Mouse (Mus musculus) heart, embryonic 11.5 days (tissue): ENCODE data around the gene Cpt2. TPM values are rescaled to one million over a fixed set of nuclear protein-coding genes. Genes with fewer than 3 reads are reported as not detected.

Experiments
- ATAC-seq: fragments of 200-750 bp; cut with Nextera tagmentation; replicated peaks from 2 replicates; pipeline ENCODE4 v1.8.0; 2017; ENCODE audit warnings: moderate library complexity; ENCODE audit not compliant: insufficient number of reproducible peaks, low FRiP score, low TSS enrichment
- H3K27ac ChIP-seq: fragments of 300-500 bp; sonication (generic); 2 replicates; pipeline ENCODE4 v1.5.1; 2014; ENCODE audit warnings: mild to moderate bottlenecking, low read depth, low read length
- H3K27me3 ChIP-seq: fragments of 300-500 bp; sonication (generic); 2 replicates; pipeline ENCODE4 v1.6.1; 2014; ENCODE audit warnings: mild to moderate bottlenecking, low read length, mixed read lengths; ENCODE audit not compliant: control insufficient read depth, insufficient read depth
- H3K36me3 ChIP-seq: fragments of 300-500 bp; sonication (generic); 2 replicates; pipeline ENCODE4 v1.6.1; 2014; ENCODE audit warnings: mild to moderate bottlenecking, low read length, moderate library complexity, mixed read lengths; ENCODE audit not compliant: control insufficient read depth, insufficient read depth
- H3K4me1 ChIP-seq: fragments of 300-500 bp; sonication (generic); 2 replicates; pipeline ENCODE4 v1.6.1; 2014; ENCODE audit warnings: low read length; ENCODE audit not compliant: control insufficient read depth, insufficient read depth
- H3K4me2 ChIP-seq: fragments of 300-500 bp; sonication (generic); 2 replicates; pipeline ENCODE4 v1.6.1; 2014; ENCODE audit warnings: mild to moderate bottlenecking, moderate library complexity
- H3K4me3 ChIP-seq: fragments of 300-500 bp; sonication (generic); 2 replicates; pipeline ENCODE4 v1.5.1; 2014; ENCODE audit warnings: low read depth, low read length
- H3K9ac ChIP-seq: fragments of 300-500 bp; sonication (generic); 2 replicates; pipeline ENCODE4 v1.6.1; 2014; ENCODE audit warnings: mild to moderate bottlenecking, low read depth, low read length, moderate library complexity
- H3K9me3 ChIP-seq: fragments of 300-500 bp; sonication (generic); replicated peaks from 2 replicates; pipeline ENCODE4 v1.6.1; 2016; ENCODE audit warnings: low read length; ENCODE audit not compliant: control insufficient read depth
- WGBS: fragments of 180-500 bp; shearing (Covaris S2); extraction: QIAGEN DNeasy Blood & Tissue Kit; methylation state at CpG from one replicate; pipeline ENCODE4 v1.1.7; 2014; ENCODE audit not compliant: insufficient replicate concordance; 5-methylcytosine and 5-hydroxymethylcytosine counted together
- polyA plus RNA-seq: library from polyadenylated mRNA; unstranded; fragments of >200 nt; fragmentation: Nextera tagmentation; extraction: Ambion mirVana; gene quantifications from 2 replicates; pipeline ENCODE4 v1.2.1, GENCODE M21; 2014

The Cpt2 gene
- polyA plus RNA-seq, 1 experiment from 2014 or later, result 58.2 TPM

DNA sequence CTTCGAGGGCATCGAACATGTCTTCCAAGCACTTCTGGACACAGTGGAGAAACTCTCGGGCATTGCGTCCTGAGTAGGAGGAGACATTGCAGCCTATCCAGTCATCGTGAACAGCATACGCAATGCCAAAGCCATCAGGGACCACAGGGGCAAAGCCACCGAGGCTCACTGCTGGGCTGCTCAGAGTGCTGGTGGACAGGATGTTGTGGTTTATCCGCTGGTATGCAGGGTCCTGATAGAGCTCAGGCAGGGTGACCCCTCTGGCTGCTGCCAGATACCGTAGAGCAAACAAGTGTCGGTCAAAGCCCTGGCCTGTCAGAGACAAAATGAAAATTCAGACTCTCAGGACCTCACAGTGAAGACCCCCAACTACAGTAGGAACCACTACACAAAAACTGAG is 19.2 kb downstream of the Cpt2 start:
- no peak for ATAC-seq
- H3K4me1 ChIP-seq, result no peaks in the 10 kb centered on the region
- H3K9me3 ChIP-seq, result no peaks in the 10 kb centered on the region
- no peak overlapping the region for H3K4me3 ChIP-seq
- H3K4me2 ChIP-seq, result no peak overlapping the region
- peaks cover 14% of the 10 kb centered on the region for H3K36me3 ChIP-seq
- no peak overlapping the region for H3K27ac ChIP-seq
- 67% methylated on average over 10 of the region's 10 CpGs for WGBS
- H3K27me3 ChIP-seq, result no peaks in the 10 kb centered on the region
- H3K9ac ChIP-seq, result no peak overlapping the region

DNA sequence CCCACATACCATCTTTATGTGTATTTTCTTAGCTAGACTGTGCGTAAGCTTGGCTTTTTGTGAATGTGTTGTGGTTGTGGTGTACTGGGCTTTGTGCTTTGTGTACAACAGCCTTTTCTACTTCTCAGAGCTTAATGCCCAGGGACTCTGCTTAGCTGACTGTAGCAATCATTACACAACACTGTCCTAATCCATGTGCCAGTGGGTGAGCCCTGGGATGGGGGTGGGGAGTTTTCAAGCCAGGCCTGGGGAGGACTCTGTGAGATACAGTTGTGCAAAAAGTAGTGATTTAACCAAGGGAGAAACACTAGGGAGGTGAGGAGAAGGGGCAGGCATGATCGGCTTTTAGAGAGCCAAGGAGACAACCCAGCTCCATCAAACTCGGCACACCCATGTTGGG is 23.2 kb downstream of the Cpt2 start:
- WGBS, result 79% methylated on average over 3 of the region's 3 CpGs
- no peaks in the 10 kb centered on the region for H3K9me3 ChIP-seq
- no peak overlapping the region for H3K4me3 ChIP-seq
- H3K27me3 ChIP-seq, result no peaks in the 10 kb centered on the region
- H3K27ac ChIP-seq, result no peak overlapping the region
- no peak overlapping the region for H3K4me2 ChIP-seq
- H3K4me1 ChIP-seq, result no peaks in the 10 kb centered on the region
- H3K36me3 ChIP-seq, result peaks cover 17% of the 10 kb centered on the region
- no peak overlapping the region for H3K9ac ChIP-seq
- no peak for ATAC-seq

DNA sequence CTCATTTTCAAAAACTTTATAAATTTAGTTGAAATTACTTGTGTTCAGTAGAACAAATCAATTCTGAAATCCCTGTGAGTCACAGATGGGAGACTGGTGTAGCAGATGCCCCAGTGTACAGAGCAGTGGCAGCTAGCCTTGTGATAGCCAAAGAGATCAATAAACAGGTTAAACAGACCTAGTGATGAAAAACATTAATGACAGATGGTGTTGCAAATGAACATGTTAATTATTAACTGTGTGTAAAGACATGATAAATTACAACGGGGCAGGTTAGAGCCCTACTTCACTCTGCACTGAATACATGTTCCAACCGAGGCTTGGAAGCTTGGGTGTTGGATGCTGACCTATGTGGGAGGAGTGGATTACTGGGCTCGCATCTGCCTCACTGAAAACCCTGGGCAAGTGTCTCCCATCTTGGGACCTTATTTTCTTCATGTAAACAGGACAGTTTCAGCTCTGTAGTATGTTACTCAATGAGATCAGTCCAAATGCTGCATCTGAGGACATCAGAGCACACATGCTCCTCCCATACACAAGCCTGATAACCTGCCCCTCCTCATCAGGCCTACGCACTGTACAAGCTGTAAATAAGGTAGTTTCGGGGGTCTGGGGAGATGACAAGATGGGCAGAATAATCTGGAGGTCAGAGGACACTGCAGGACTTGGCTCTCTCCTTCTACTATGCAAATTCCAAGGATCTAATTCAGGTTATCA is 24.0 kb downstream of the Cpt2 start:
- H3K4me3 ChIP-seq, result no peak overlapping the region
- H3K4me2 ChIP-seq, result no peak overlapping the region
- no peaks in the 10 kb centered on the region for H3K4me1 ChIP-seq
- peaks cover 17% of the 10 kb centered on the region for H3K36me3 ChIP-seq
- no peaks in the 10 kb centered on the region for H3K9me3 ChIP-seq
- no peak for ATAC-seq
- H3K27me3 ChIP-seq, result no peaks in the 10 kb centered on the region
- no peak overlapping the region for H3K27ac ChIP-seq
- WGBS, result 77% methylated on average over 5 of the region's 5 CpGs
- no peak overlapping the region for H3K9ac ChIP-seq

DNA sequence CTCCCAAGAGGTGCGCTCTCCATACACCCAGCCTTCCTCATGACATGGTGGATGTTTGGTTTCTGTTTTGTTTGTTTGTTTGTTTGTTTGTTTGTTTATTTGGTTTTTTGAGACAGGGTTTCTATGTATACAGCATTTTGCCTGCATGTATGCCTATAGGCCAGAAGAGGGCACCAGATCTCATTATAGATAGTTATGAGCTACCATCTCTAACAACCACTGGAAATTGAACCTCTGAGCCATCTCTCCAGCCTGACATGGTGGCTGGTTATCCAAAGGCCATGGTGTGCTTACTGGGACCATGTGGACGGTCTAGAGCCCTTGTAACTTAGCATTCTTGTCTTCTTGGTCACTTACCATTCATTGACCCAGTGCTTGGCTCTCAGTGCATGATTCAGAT is 30.7 kb downstream of the Cpt2 start:
- Histone ChIP-seq H3K36me3 (peaks cover 18% of the 10 kb centered on the region), H3K4me3 (no peak overlapping the region), H3K9ac (no peak overlapping the region), H3K27me3 (no peaks in the 10 kb centered on the region), H3K27ac (no peak overlapping the region), H3K9me3 (no peaks in the 10 kb centered on the region), H3K4me1 (peaks cover 6% of the 10 kb centered on the region; the same call in 1 of the 2 replicates), H3K4me2 (no peak overlapping the region)
- 83% methylated on average over 2 of the region's 2 CpGs for WGBS
- ATAC-seq, result no peak

DNA sequence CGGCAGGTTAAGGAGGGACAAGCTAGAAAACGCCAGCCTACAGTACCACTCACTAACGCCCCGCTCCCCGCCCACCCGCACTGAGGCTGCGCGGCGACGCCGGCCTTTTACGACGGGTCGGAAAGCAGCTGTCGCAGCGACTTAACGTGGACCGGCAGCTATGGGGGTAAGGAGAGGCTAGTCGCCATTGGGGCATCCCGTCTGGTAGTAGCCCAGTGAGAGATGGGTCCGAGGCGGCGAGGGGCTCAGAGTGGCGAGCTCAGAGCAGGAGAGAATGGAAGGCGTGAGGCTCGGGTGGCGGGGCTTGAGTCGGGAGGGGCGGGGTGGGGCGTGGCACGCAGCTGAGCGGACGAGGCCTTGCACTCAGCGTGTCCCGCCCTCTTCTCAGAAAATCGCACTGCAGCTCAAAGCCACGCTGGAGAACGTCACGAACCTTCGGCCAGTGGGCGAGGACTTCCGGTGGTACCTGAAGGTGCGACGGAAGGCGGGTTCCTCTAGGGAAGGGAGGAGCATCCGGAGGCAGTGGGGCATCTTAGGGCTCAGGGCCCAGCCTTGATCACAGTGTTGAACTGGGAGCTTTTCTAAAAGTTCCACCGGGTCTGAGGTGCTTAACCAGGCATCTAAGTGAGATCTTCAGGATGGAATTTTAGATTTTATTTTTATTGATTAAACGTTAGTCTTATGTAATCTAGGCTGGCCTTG is 33.5 kb downstream of the Cpt2 start, which contains the start of gene 0610037L13Rik:
TSS of gene 0610037L13Rik (plus strand) at position 83 of the 702 bp plus-strand sequence.
- Histone ChIP-seq H3K36me3 (peaks cover 13% of the 10 kb centered on the region), H3K4me3 (peak within 1 kb of the TSS; percentile 66), H3K4me2 (peak within 1 kb of the TSS; percentile 90), H3K4me1 (peaks cover 6% of the 10 kb centered on the region; the same call in 1 of the 2 replicates), H3K9ac (peak within 1 kb of the TSS; percentile 74), H3K27ac (peak within 1 kb of the TSS; percentile 86), H3K9me3 (no peaks in the 10 kb centered on the region), H3K27me3 (no peaks in the 10 kb centered on the region)
- under 1% methylated on average over 48 of the region's 48 CpGs for whole genome bisulfite sequencing
- peak; percentile 91 for ATAC-seq

DNA sequence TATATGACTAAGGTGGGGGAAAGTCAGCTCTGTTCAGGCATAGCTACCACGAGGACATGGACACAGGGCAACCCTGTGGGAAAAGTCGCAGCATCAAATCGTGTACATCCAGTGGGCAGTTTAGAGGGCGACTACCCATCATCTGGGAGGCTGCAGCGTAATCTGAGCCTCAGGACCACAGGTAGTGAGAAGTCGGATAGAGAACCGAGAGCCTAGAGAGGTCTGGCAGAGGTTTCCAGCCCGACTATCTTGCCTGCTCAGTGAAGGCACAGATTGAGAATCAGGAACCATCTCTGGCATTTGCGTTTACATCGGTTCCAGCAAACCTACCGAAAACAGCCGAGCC is 34.1 kb downstream of the Cpt2 start:
- no peak for ATAC-seq
- Histone ChIP-seq H3K9ac (peak overlapping the region; percentile 74), H3K4me1 (peaks cover 6% of the 10 kb centered on the region; the same call in 1 of the 2 replicates), H3K4me2 (peak overlapping the region; percentile 90), H3K27me3 (no peaks in the 10 kb centered on the region), H3K4me3 (peak overlapping the region; percentile 66), H3K36me3 (peaks cover 13% of the 10 kb centered on the region), H3K27ac (peak overlapping the region; percentile 86), H3K9me3 (no peaks in the 10 kb centered on the region)
- under 1% methylated on average over 12 of the region's 12 CpGs for WGBS

DNA sequence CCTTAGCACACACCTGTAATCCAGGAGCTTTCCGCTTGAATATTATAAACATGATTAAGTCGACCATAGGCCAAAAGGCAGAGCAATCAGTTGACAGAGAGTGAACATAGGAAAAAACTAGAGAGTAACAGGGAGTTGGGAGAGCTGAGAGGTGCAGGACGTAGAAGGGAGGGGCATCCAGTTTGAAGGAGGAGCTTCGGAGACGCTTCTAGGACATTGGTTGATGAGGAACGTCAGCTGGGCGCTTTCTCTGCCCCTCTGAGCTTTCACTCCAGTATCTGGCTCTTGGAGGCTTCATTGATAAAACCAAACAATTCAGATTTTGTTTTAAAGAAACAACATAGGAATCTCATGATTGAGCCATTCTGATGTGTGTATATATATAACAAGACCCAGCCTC is 37.0 kb downstream of the Cpt2 start:
- Histone ChIP-seq H3K4me2 (no peak overlapping the region), H3K9me3 (no peaks in the 10 kb centered on the region), H3K9ac (no peak overlapping the region), H3K4me1 (peaks cover 6% of the 10 kb centered on the region; the same call in 1 of the 2 replicates), H3K36me3 (peaks cover 19% of the 10 kb centered on the region), H3K27me3 (no peaks in the 10 kb centered on the region), H3K4me3 (no peak overlapping the region), H3K27ac (no peak overlapping the region)
- WGBS, result 73% methylated on average over 7 of the region's 7 CpGs
- ATAC-seq, result no peak

DNA sequence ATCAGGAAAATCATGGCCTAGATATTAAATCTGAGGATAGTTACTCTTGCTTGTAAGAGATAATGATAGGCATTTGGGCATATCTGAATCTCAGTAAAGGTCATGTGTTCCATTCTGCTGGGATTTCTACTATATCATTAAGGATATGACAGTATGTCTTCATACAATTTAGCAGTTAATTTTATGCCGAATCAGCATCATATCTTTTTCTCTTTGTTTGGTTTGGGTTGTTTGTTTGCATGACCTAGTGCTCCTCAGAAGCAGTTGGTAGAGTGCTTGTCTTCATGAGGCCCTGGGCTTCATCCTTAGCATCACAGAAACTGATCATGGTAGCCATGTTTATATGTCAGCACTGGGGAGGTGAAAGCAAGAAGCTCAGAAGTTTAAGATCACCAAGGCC is 41.8 kb downstream of the Cpt2 start:
- H3K4me3 ChIP-seq, result no peak overlapping the region
- peaks cover 5% of the 10 kb centered on the region; the same call in 1 of the 2 replicates for H3K4me1 ChIP-seq
- H3K36me3 ChIP-seq, result peaks cover 16% of the 10 kb centered on the region
- no peak overlapping the region for H3K9ac ChIP-seq
- H3K27me3 ChIP-seq, result no peaks in the 10 kb centered on the region
- H3K4me2 ChIP-seq, result no peak overlapping the region
- 84% methylated on average over 1 of the region's 1 CpGs for WGBS
- no peak overlapping the region for H3K27ac ChIP-seq
- no peaks in the 10 kb centered on the region for H3K9me3 ChIP-seq
- ATAC-seq, result no peak
